Comparison of ENCODE assay signal across 35 mouse cellular contexts in the genomic region with DNA sequence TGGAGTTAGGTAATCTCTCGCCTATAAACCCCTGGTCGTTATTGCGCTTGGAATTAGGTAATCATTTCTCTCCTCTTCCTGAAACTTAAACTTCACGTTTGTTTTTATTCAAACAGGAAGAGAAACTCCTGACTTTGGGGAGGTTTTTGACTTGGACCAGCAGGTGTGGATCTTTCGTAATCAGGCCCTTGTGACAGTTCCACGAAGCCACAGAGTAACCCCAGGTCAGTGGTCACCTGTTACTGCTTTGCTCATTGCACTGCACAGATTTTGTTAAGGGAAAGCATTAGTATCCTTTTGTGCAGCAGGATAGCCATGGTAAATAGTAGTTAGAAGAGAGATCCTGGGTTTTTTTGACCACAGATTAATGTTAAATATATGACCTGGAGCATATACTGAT. TPM values are rescaled to one million over a fixed set of nuclear protein-coding genes. Genes with fewer than 3 reads are reported as not detected.
DNase-seq lines count a peak whose midpoint lies in the region; ATAC-seq and TF ChIP-seq lines count a peak whose summit lies in the region.
"Had no signal": no experiment of that assay in that cellular context is flagged by ENCODE, and none has a peak within 500 bp of the region (broad histone marks: within the 10 kb centered on the region; RNA-seq: fewer than 3 reads in every experiment).

No protein-coding gene starts in this region.

- H3K4me3 ChIP-seq in liver, adult 2 months (ENCODE audit: insufficient read depth, low read depth, low read length) = no peak overlapping the region
- no peak overlapping the region for H3K4me3 ChIP-seq in kidney, embryonic 15.5 days (replicated peaks)
- H3K4me3 ChIP-seq: embryonic facial prominence, embryonic 10.5 days; embryonic facial prominence, embryonic 13.5 days; erythroblast, embryonic 14.5 days; forebrain, embryonic 12.5 days; gastrocnemius, adult 2 months; heart, embryonic 12.5 days; heart, embryonic 15.5 days; hindbrain, embryonic 10.5 days; hindbrain, embryonic 13.5 days had no signal

- H3K27me3 ChIP-seq in liver, adult 2 months (ENCODE audit: control insufficient read depth, insufficient read depth, low read length) = no peaks in the 10 kb centered on the region
- H3K27me3 ChIP-seq in kidney, embryonic 15.5 days = no peaks in the 10 kb centered on the region
- H3K27me3 ChIP-seq: embryonic facial prominence, embryonic 13.5 days; forebrain, embryonic 12.5 days; heart, embryonic 12.5 days; heart, embryonic 15.5 days; hindbrain, embryonic 13.5 days had no signal

- WGBS in liver, adult 2 months = 14% methylated on average over 6 of the region's 6 CpGs
- 67% methylated on average over 6 of the region's 6 CpGs for WGBS in kidney, embryonic 15.5 days

- peak overlapping the region; percentile 76; the same call in 1 of the 2 replicates for H3K27ac ChIP-seq in liver, adult 2 months (replicated peaks; ENCODE audit: insufficient read depth, low read depth, low read length)
- no peak overlapping the region for H3K27ac ChIP-seq in kidney, embryonic 15.5 days
- H3K27ac ChIP-seq: embryonic facial prominence, embryonic 10.5 days; embryonic facial prominence, embryonic 13.5 days; forebrain, embryonic 12.5 days; gastrocnemius, adult 2 months; heart, embryonic 15.5 days; hindbrain, embryonic 10.5 days; hindbrain, embryonic 13.5 days had no signal

- no peaks in the 10 kb centered on the region for H3K79me2 ChIP-seq in liver, adult 2 months (ENCODE audit: control insufficient read depth, insufficient read depth, low read length)

- H3K4me1 ChIP-seq in liver, adult 2 months (ENCODE audit: control insufficient read depth, insufficient read depth, low read length) = peaks cover 6% of the 10 kb centered on the region; the same call in 1 of the 2 replicates
- H3K4me1 ChIP-seq in kidney, embryonic 15.5 days = no peaks in the 10 kb centered on the region
- H3K4me1 ChIP-seq: embryonic facial prominence, embryonic 10.5 days; embryonic facial prominence, embryonic 13.5 days; forebrain, embryonic 12.5 days; heart, embryonic 12.5 days; heart, embryonic 15.5 days; hindbrain, embryonic 10.5 days; hindbrain, embryonic 13.5 days had no signal

- no peak overlapping the region for H3K4me2 ChIP-seq in kidney, embryonic 15.5 days
- H3K4me2 ChIP-seq: embryonic facial prominence, embryonic 13.5 days; forebrain, embryonic 12.5 days; heart, embryonic 12.5 days; heart, embryonic 15.5 days; hindbrain, embryonic 13.5 days had no signal

- no peak for TF ChIP-seq POLR2A in liver, adult 2 months (IDR thresholded peaks at IDR 0.05; ENCODE audit: extremely low read depth, insufficient read depth, low read length)

- DNase-seq in liver, adult 2 months (ENCODE audit: extremely low read depth, low read depth, low spot score) = peak; percentile 97
- DNase-seq in liver = no peak
- peak; percentile 9 to 27 for DNase-seq in lung, adult 18-20 months
- DNase-seq in lung, postnatal 4 days = no peak
- DNase-seq in adipocyte (ENCODE audit: low spot score) = no peak
- DNase-seq: adrenal gland, adult 2 months; cerebellum, adult 11 months; cerebellum, adult 2 months; cerebellum, adult 9-11 months; cerebellum, postnatal 25 days; embryo, embryonic 11 days; forebrain, postnatal 0 days; gastrocnemius, adult 2 months; gastrocnemius, postnatal 14 days; heart, adult 18-20 months; heart, postnatal 10 days; heart, postnatal 36 days had no signal

- no peak for TF ChIP-seq CTCF in liver, adult 2 months (IDR thresholded peaks at IDR 0.05; ENCODE audit: low read depth, low read length)

- no peak overlapping the region for H3K9ac ChIP-seq in liver, adult 2 months (ENCODE audit: low read depth, low read length)
- no peak overlapping the region for H3K9ac ChIP-seq in kidney, embryonic 15.5 days
- H3K9ac ChIP-seq: embryonic facial prominence, embryonic 13.5 days; forebrain, embryonic 12.5 days; forebrain, postnatal 0 days; heart, embryonic 12.5 days; heart, embryonic 15.5 days; hindbrain, embryonic 13.5 days had no signal

- ATAC-seq in granulocyte monocyte progenitor cell, adult 5-6 weeks (replicated peaks; ENCODE audit: poor library complexity, severe bottlenecking) = peak; percentile 83
- no peak for ATAC-seq in kidney, embryonic 15.5 days (replicated peaks; ENCODE audit: low FRiP score)
- ATAC-seq: forebrain, postnatal 0 days; hindbrain, embryonic 16.5 days; Patski had no signal

- H3K9me3 ChIP-seq in kidney, embryonic 15.5 days (replicated peaks) = no peaks in the 10 kb centered on the region
- H3K9me3 ChIP-seq: embryonic facial prominence, embryonic 10.5 days; embryonic facial prominence, embryonic 13.5 days; forebrain, embryonic 12.5 days; G1E; heart, embryonic 12.5 days; heart, embryonic 15.5 days; hindbrain, embryonic 10.5 days; hindbrain, embryonic 13.5 days had no signal

- no peaks in the 10 kb centered on the region for H3K36me3 ChIP-seq in liver, adult 2 months (ENCODE audit: control insufficient read depth, insufficient read depth, low read length)
- no peaks in the 10 kb centered on the region for H3K36me3 ChIP-seq in kidney, embryonic 15.5 days
- H3K36me3 ChIP-seq: embryonic facial prominence, embryonic 10.5 days; embryonic facial prominence, embryonic 13.5 days; forebrain, embryonic 12.5 days; G1E; heart, embryonic 12.5 days; heart, embryonic 15.5 days; hindbrain, embryonic 10.5 days; hindbrain, embryonic 13.5 days had no signal

RNA-seq across cellular contexts. Expression of a gene that starts 1.3 kb away (rescaled TPM):
- total RNA-seq in liver, adult 2 months (2014; rRNA removed) = 0.18 TPM in 1 of 2 replicates, not detected in the other
- not detected in 2 replicates for polyA plus RNA-seq in liver, adult 2 months (2012; rRNA removed)
- total RNA-seq in granulocyte monocyte progenitor cell, adult 5-6 weeks (2014; fragmentation: Nextera tagmentation) = 2.5 TPM in 1 of 2 replicates, not detected in the other
- 2.0 and 2.3 TPM in 2 replicates for total RNA-seq in granulocyte monocyte progenitor cell, adult 5-6 weeks (2017)
- 0.10 and 0.18 TPM in 2 replicates for polyA plus RNA-seq in kidney, embryonic 15.5 days (2015; fragmentation: Nextera tagmentation; extraction: Ambion mirVana)
- total RNA-seq: adrenal gland, adult 2 months; adrenal gland, postnatal 4 days; forebrain, postnatal 0 days; G1E; gastrocnemius, adult 2 months; gastrocnemius, postnatal 14 days; gastrocnemius, postnatal 4 days; heart, postnatal 10 days; heart, postnatal 36 days had no signal
- polyA plus RNA-seq: adrenal gland, adult 2 months; cortical plate, adult 2 months; embryonic facial prominence, embryonic 10.5 days; embryonic facial prominence, embryonic 13.5 days; erythroblast, embryonic 14.5 days; forebrain, embryonic 12.5 days; forebrain, postnatal 0 days; frontal cortex, adult 2 months; G1E; heart, embryonic 12.5 days; heart, embryonic 15.5 days; hindbrain, embryonic 10.5 days; hindbrain, embryonic 13.5 days; hindbrain, embryonic 16.5 days; Patski had no signal

RNA-seq across cellular contexts. Expression of a gene that starts 27.6 kb away (rescaled TPM):
- total RNA-seq in liver, adult 2 months (2014; rRNA removed) = not detected in 2 replicates
- polyA plus RNA-seq in liver, adult 2 months (2012; rRNA removed) = not detected in 2 replicates
- total RNA-seq in granulocyte monocyte progenitor cell, adult 5-6 weeks (2014; fragmentation: Nextera tagmentation) = not detected in 2 replicates
- total RNA-seq in granulocyte monocyte progenitor cell, adult 5-6 weeks (2017) = not detected in 2 replicates
- polyA plus RNA-seq in kidney, embryonic 15.5 days (2015; fragmentation: Nextera tagmentation; extraction: Ambion mirVana) = not detected in 2 replicates
- total RNA-seq: adrenal gland, adult 2 months; adrenal gland, postnatal 14 days; adrenal gland, postnatal 4 days; forebrain, postnatal 0 days; G1E; gastrocnemius, adult 2 months; gastrocnemius, postnatal 14 days; gastrocnemius, postnatal 4 days; heart, adult 18-20 months; heart, postnatal 10 days; heart, postnatal 36 days had no signal
- polyA plus RNA-seq: adrenal gland, adult 2 months; cerebellum, adult 2 months; cortical plate, adult 2 months; embryonic facial prominence, embryonic 10.5 days; embryonic facial prominence, embryonic 13.5 days; erythroblast, embryonic 14.5 days; forebrain, embryonic 12.5 days; forebrain, postnatal 0 days; frontal cortex, adult 2 months; G1E; heart, embryonic 12.5 days; heart, embryonic 15.5 days; hindbrain, embryonic 10.5 days; hindbrain, embryonic 13.5 days; hindbrain, embryonic 16.5 days; Patski had no signal

RNA-seq across cellular contexts. Expression of a gene that starts 34.6 kb away (rescaled TPM):
- not detected in 2 replicates for total RNA-seq in liver, adult 2 months (2014; rRNA removed)
- not detected in 2 replicates for polyA plus RNA-seq in liver, adult 2 months (2012; rRNA removed)
- not detected in 2 replicates for total RNA-seq in granulocyte monocyte progenitor cell, adult 5-6 weeks (2014; fragmentation: Nextera tagmentation)
- total RNA-seq in granulocyte monocyte progenitor cell, adult 5-6 weeks (2017) = not detected in 2 replicates
- polyA plus RNA-seq in kidney, embryonic 15.5 days (2015; fragmentation: Nextera tagmentation; extraction: Ambion mirVana) = not detected in 2 replicates
- total RNA-seq: adrenal gland, adult 2 months; adrenal gland, postnatal 14 days; adrenal gland, postnatal 4 days; forebrain, postnatal 0 days; gastrocnemius, adult 2 months; gastrocnemius, postnatal 14 days; gastrocnemius, postnatal 4 days; heart, adult 18-20 months; heart, postnatal 10 days; heart, postnatal 36 days had no signal
- polyA plus RNA-seq: adrenal gland, adult 2 months; cerebellum, adult 2 months; cortical plate, adult 2 months; embryonic facial prominence, embryonic 10.5 days; embryonic facial prominence, embryonic 13.5 days; erythroblast, embryonic 14.5 days; forebrain, embryonic 12.5 days; forebrain, postnatal 0 days; frontal cortex, adult 2 months; G1E; heart, embryonic 12.5 days; heart, embryonic 15.5 days; hindbrain, embryonic 10.5 days; hindbrain, embryonic 13.5 days; hindbrain, embryonic 16.5 days; Patski had no signal

Comparison
In these comparisons a context has a peak if more than half of its experiments do, and no peak if none do; other contexts are left out.
1. DNase-seq: peak in liver, adult 2 months (single experiment) and lung, adult 18-20 months (2 of 2); none in liver (single experiment), lung, postnatal 4 days (0 of 2) and adipocyte (single experiment).